Mouse (Mus musculus): ENCODE results near the gene Sox5. TPM values are rescaled to one million over a fixed set of nuclear protein-coding genes. Genes with fewer than 3 reads are reported as not detected.

Gene Sox5
- polyA plus RNA-seq (2017; shearing (Covaris generic)) = under 1 TPM in 1 of 2 experiments, not detected in 1; 0.85 TPM

DNA sequence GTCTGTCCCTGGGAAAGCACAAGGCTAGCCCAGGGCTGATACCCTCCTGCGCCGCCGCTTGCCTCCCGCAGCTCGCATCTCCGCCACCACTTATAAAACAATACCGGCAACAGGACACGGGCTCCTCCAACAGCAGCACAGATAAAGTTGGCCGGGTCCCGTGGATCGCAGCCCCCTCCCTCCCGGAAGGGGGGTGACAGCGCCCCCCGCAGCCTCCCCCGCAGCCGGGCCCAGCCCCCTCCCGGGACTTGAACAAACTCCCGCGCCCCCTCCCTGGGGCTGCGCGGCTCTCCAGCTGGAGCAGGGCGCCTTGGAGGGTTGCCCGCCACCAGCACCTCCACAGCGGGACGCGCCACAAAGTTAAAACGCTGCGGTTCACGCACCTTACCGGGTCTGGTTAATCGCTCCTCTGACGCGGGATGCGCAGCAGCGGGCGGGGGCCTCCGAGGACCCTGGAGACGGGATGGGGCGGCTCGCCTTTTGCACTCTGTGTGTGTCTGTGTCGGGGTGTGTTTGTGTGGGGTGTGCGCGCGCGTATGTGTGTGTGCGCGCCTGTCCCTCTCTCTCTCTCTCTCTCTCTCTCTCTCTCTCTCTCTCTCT, at the start of gene Sox5:
Gene Sox5, minus strand, starts transcription at position 547 of the 600 bp plus-strand sequence.

Measured in activated CD4-positive, CD25-positive, alpha-beta regulatory T cell (primary cell).